Mouse (Mus musculus) liver, postnatal 0 days (tissue): ENCODE data around the gene Efemp2. TPM values are rescaled to one million over a fixed set of nuclear protein-coding genes. Genes with fewer than 3 reads are reported as not detected.

ENCODE experiments used
- ATAC-seq: fragments of 200-750 bp; cut with Nextera tagmentation; 2 replicates; pipeline ENCODE4 v1.8.0; 2017; ENCODE audit warnings: mild to moderate bottlenecking, moderate library complexity
- DNase-seq: peaks from one replicate; pipeline ENCODE4 v3.0.0-alpha.2; 2016
- H3K27ac ChIP-seq: fragments of 300-500 bp; sonication (generic); 2 replicates; pipeline ENCODE4 v1.5.1; 2014; ENCODE audit warnings: antibody characterized with exemption, moderate library complexity, mild to moderate bottlenecking, low read depth
- H3K27me3 ChIP-seq: fragments of 300-500 bp; sonication (generic); 2 replicates; pipeline ENCODE4 v1.6.1; 2014; ENCODE audit warnings: low read length, control low read depth, mixed read lengths; ENCODE audit not compliant: insufficient read depth
- H3K36me3 ChIP-seq: fragments of 300-500 bp; sonication (generic); replicated peaks from 2 replicates; pipeline ENCODE4 v1.6.1; 2014; ENCODE audit warnings: mild to moderate bottlenecking, control low read depth, low read length, moderate library complexity, mixed read lengths; ENCODE audit not compliant: insufficient read depth
- H3K4me1 ChIP-seq: fragments of 300-500 bp; sonication (generic); 2 replicates; pipeline ENCODE4 v1.6.1; 2014; ENCODE audit warnings: antibody characterized with exemption, mild to moderate bottlenecking, control low read depth; ENCODE audit not compliant: insufficient read depth
- H3K4me2 ChIP-seq: fragments of 300-500 bp; sonication (generic); 2 replicates; pipeline ENCODE4 v1.6.1; 2014; ENCODE audit warnings: low read depth, mild to moderate bottlenecking, low read length, moderate library complexity, mixed read lengths
- H3K4me3 ChIP-seq: fragments of 300-500 bp; sonication (generic); 2 replicates; pipeline ENCODE4 v1.5.1; 2014; ENCODE audit warnings: low read depth, low read length
- H3K9ac ChIP-seq: fragments of 300-500 bp; sonication (generic); replicated peaks from 2 replicates; pipeline ENCODE4 v1.6.1; 2014; ENCODE audit warnings: mild to moderate bottlenecking, moderate library complexity
- H3K9me3 ChIP-seq: fragments of 300-500 bp; sonication (generic); 2 replicates; pipeline ENCODE4 v1.6.1; 2016; ENCODE audit warnings: mild to moderate bottlenecking, control low read depth, low read length, mixed read lengths
- CTCF ChIP-seq: sonication (generic); IDR thresholded peaks from 2 replicates; pipeline ENCODE4 v1.5.1; 2016; ENCODE audit warnings: antibody characterized with exemption, low read depth
- EP300 ChIP-seq: IDR thresholded peaks from 2 replicates; pipeline ENCODE4 v1.6.1; 2016; ENCODE audit warnings: antibody characterized with exemption, low read depth, mild to moderate bottlenecking
- WGBS: fragments of 180-500 bp; shearing (Covaris S2); extraction: QIAGEN DNeasy Blood & Tissue Kit; methylation state at CpG from one replicate; pipeline ENCODE4 v1.1.7; 2014; ENCODE audit not compliant: insufficient replicate concordance; 5-methylcytosine and 5-hydroxymethylcytosine counted together
- polyA plus RNA-seq: library from polyadenylated mRNA; unstranded; fragments of >200 nt; fragmentation: Nextera tagmentation; extraction: Ambion mirVana; gene quantifications from 2 replicates; pipeline ENCODE4 v1.2.1, GENCODE M21; 2015

Gene Efemp2
- polyA plus RNA-seq, 1 experiment from 2014 or later, result 9.2 TPM

DNA sequence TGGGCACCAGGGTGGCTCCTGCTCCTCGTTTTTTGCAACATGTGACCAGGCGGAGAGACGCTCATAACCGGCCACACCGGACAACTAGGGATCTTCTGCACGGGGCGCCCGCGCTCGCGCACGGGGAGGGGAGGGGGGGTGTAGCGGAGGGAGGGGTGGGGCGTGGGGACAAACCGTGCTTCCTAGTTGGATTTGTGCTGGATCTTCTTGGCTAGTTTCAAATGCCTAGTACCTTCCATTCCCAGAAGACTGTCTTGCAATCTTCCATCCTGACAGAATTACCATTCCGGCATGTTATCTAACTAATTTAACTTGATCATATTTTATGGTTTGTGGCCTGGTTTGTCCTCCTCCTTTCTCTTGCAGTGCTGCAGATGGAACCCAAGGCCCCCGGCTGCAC lies 29.9 kb downstream of the Efemp2 start, which contains the start of gene 1700020D05Rik:
TSS of gene 1700020D05Rik (minus strand) at position 101 of the 400 bp plus-strand sequence.
- WGBS, result 83% methylated on average over 17 of the region's 17 CpGs
- Histone ChIP-seq H3K4me2 (no peak within 1 kb of the TSS), H3K4me3 (no peak within 1 kb of the TSS), H3K9me3 (no peaks in the 10 kb centered on the region), H3K27ac (no peak within 1 kb of the TSS), H3K27me3 (no peaks in the 10 kb centered on the region), H3K9ac (no peak within 1 kb of the TSS), H3K4me1 (no peaks in the 10 kb centered on the region), H3K36me3 (no peaks in the 10 kb centered on the region)
- TF ChIP-seq EP300 (no peak), CTCF (no peak)
- ATAC-seq (no peak), DNase-seq (no peak)

DNA sequence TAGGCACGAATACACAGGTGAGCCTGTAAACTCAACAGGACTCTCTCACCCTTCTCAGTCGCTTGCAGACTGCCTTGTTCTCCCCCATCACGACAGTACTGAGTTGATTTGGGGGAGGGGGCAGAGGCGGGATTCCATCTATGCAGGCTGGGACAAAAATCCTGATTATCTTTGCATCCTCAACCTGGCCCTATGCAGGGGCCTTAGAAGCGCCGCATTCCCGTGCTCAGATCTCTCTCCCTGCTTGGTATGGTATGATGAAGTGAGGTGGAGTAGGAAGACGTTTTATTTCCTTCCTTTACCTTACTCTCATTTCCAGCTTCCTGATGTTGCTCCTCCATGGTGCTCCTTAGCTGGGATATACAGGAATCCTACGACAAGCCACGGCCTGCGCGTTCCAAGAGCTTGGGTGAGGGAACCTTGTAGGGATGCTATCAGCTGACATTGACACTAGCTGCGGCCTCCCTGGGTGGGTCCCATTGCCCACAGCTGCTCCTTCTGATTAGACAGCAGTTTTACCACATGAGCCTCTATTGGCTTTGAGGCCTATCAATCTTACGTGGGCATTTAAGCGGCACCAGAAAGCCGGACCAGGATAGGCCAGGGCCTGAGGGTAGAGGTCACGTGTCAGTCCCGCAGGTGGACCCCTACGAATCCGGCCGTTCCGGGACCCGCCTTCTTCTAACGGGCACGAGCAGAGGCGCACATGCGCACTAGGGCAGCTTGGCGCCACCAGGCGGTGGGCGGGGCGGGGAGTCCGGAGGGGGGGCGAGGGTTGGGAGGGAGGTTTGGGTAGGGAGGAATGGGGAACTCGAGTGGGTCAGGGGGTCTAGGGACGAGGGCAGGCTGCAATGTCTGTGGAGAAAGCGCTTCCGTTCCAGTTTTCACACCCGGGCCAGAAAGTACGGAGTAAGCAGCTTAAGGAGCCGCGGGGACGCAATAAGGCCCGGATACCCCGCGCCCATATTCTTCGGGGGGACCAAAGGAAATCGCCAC lies 36.6 kb downstream of the Efemp2 start, which contains the start of gene Snx32:
TSS of gene Snx32 (minus strand) at position 508 of the 996 bp plus-strand sequence.
- ATAC-seq (peak; percentile 100), DNase-seq (peak; percentile 96)
- peak within 1 kb of the TSS; percentile 92 for H3K4me2 ChIP-seq
- H3K27me3 ChIP-seq, result no peaks in the 10 kb centered on the region
- no peaks in the 10 kb centered on the region for H3K9me3 ChIP-seq
- TF ChIP-seq EP300, result peak; percentile 85
- TF ChIP-seq CTCF, result peak; percentile 58
- H3K4me3 ChIP-seq, result peak within 1 kb of the TSS; percentile 54
- 3% methylated on average over 47 of the region's 47 CpGs for whole genome bisulfite sequencing
- peaks cover 29% of the 10 kb centered on the region for H3K4me1 ChIP-seq
- H3K36me3 ChIP-seq, result no peaks in the 10 kb centered on the region
- H3K27ac ChIP-seq, result peak within 1 kb of the TSS; percentile 70
- H3K9ac ChIP-seq, result peak within 1 kb of the TSS; percentile 64

- H3K4me3 ChIP-seq, result peak overlapping the region; percentile 54
- 23% methylated on average over 15 of the region's 15 CpGs for WGBS
- TF ChIP-seq EP300 (no peak), CTCF (no peak)
- H3K36me3 ChIP-seq, result no peaks in the 10 kb centered on the region
- H3K9me3 ChIP-seq, result no peaks in the 10 kb centered on the region
- DNase-seq (no peak), ATAC-seq (no peak)
- peak overlapping the region; percentile 64 for H3K9ac ChIP-seq
- H3K27ac ChIP-seq, result peak overlapping the region; percentile 70
- H3K4me2 ChIP-seq, result peak overlapping the region; percentile 92
- peaks cover 29% of the 10 kb centered on the region for H3K4me1 ChIP-seq
- H3K27me3 ChIP-seq, result no peaks in the 10 kb centered on the region
Measured at GRCm38 (mm10) chr19:5511074-5511632, 37.4 kb downstream of the Efemp2 start.

DNA sequence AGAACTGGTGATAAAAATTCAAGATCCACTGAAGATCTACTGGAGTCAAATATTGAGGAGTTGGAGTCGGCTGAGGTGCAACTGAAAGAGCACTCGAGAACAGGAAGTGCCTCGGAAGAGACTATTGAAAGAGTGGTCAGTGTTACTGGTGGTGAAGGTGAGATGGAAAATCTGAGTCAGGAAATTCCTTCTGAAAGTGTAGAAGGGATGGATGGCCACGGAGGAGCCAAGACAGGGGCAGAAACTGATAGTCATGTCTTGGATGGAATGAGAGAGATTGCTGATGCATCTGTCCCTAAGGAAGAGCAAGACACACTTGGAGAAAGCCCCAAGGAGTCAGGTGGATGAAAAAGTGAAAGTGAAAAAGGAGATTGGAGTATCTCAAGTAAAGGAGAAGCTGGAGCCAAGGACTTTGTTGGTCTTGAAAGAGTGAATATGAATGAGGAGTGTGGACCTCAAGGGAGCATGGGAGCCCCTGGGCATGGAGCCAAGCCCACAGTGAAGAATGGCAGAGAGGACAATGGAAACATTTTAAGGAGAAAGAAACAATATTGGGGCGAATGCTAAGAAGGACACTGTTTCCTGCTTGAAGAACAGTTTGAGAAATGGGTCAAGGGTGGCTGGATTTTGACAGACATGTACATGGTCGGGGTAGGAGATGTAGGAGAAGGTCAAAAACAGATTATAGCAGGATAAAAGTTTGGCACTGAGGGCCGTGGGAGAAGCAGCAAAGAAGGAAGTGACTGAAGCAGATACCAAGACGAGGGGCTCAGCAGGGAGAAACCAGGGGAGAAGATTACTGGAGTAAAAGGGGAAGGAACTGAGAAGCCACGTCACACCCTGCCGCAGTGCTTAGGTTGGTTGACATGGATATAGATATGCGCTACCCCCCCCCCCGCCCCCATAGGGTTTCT lies 38.6 kb downstream of the Efemp2 start:
- DNase-seq, result peak; percentile 47
- no peak for TF ChIP-seq EP300
- no peak for TF ChIP-seq CTCF
- WGBS, result 30% methylated on average over 12 of the region's 12 CpGs

GRCm38 (mm10) chr19:5513005-5513349 lies 39.2 kb downstream of the Efemp2 start:
- Histone ChIP-seq H3K27ac (peak overlapping the region; percentile 78; the same call in 1 of the 2 replicates), H3K9me3 (no peaks in the 10 kb centered on the region), H3K4me1 (peaks cover 29% of the 10 kb centered on the region), H3K9ac (no peak overlapping the region), H3K4me3 (0 out of 2 replicates have a peak overlapping the region, but pooled peaks have one; percentile 24), H3K27me3 (no peaks in the 10 kb centered on the region), H3K4me2 (peak overlapping the region; percentile 92; the same call in 1 of the 2 replicates), H3K36me3 (no peaks in the 10 kb centered on the region)
- WGBS, result 68% methylated on average over 3 of the region's 3 CpGs
- TF ChIP-seq EP300, result no peak
- no peak for TF ChIP-seq CTCF
- ATAC-seq, result no peak
- DNase-seq, result no peak

More for the DNA sequence above, 38.6 kb downstream of the Efemp2 start:
- Histone ChIP-seq H3K4me2 (peak overlapping the region; percentile 92), H3K36me3 (no peaks in the 10 kb centered on the region), H3K27ac (peak overlapping the region; percentile 78), H3K4me3 (peak overlapping the region; percentile 24), H3K9ac (peak overlapping the region; percentile 38; the same call in 1 of the 2 replicates), H3K9me3 (no peaks in the 10 kb centered on the region), H3K4me1 (peaks cover 29% of the 10 kb centered on the region), H3K27me3 (no peaks in the 10 kb centered on the region)
- no peak for ATAC-seq
